Comparison of ENCODE assay signal across 29 mouse cellular contexts in the genomic region with DNA sequence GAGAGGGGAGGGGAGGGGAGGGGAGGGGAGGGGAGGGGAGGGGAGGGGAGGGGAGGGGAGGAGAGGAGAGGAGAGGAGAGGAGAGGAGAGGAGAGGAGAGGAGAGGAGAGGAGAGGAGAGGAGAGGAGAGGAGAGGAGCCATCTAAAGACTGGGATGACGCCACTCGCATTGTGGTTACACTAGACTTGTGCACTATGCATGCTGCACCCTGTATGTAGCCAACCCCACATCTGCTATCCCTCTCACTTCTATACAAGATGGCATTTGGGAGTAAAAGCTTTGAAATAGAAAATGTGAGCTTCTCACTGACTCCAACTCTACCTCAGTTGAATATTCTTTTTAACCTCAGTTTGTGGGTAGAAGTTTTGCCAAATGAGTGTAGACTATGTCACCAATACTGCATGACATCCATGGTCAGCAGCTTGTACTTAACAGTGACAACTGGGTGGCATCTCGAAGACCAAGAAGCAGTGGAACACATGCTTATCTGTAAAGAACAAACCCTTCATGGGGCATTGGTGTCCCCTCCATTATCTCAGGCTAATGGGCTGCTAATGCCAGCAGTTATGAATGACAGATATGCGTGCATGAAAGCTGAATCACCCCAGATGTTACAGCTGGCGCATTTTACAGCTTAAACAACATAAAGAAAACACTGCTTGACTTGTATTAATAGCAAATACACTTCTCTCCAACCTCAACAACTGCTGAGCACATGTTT.
DNase-seq lines count a peak whose midpoint lies in the region; ATAC-seq and TF ChIP-seq lines count a peak whose summit lies in the region.
"Had no signal": no experiment of that assay in that cellular context is flagged by ENCODE, and none has a peak within 500 bp of the region (broad histone marks: within the 10 kb centered on the region; RNA-seq: fewer than 3 reads in every experiment).

No protein-coding gene starts in this region.

- TF ChIP-seq CTCF in left cerebral cortex, adult 2 months (IDR thresholded peaks at IDR 0.05), result no peak

- no peaks in the 10 kb centered on the region for H3K36me3 ChIP-seq in liver, embryonic 11.5 days (ENCODE audit: control insufficient read depth, insufficient read depth, low read length)
- no peaks in the 10 kb centered on the region for H3K36me3 ChIP-seq in liver, embryonic 16.5 days (ENCODE audit: control insufficient read depth, insufficient read depth)
- H3K36me3 ChIP-seq: embryonic facial prominence, embryonic 13.5 days; forebrain, embryonic 12.5 days; G1E; heart, embryonic 10.5 days; heart, embryonic 15.5 days; kidney, embryonic 15.5 days; limb, embryonic 12.5 days; neural tube, embryonic 12.5 days had no signal

- peak; percentile 83 for ATAC-seq in liver, embryonic 11.5 days (replicated peaks; ENCODE audit: low FRiP score)
- ATAC-seq in liver, embryonic 16.5 days (ENCODE audit: low read depth), result peak; percentile 85
- ATAC-seq: hindbrain, embryonic 16.5 days; midbrain, embryonic 16.5 days; Patski had no signal

- H3K27me3 ChIP-seq in liver, embryonic 11.5 days (replicated peaks; ENCODE audit: control insufficient read depth, insufficient read depth, low read length), result no peaks in the 10 kb centered on the region
- no peaks in the 10 kb centered on the region for H3K27me3 ChIP-seq in liver, embryonic 16.5 days (ENCODE audit: control insufficient read depth, insufficient read depth, low read depth, low read length)
- H3K27me3 ChIP-seq: embryonic facial prominence, embryonic 13.5 days; forebrain, embryonic 12.5 days; heart, embryonic 15.5 days; kidney, embryonic 15.5 days; limb, embryonic 12.5 days; neural tube, embryonic 12.5 days; Patski had no signal

- H3K4me2 ChIP-seq in liver, embryonic 11.5 days, result no peak overlapping the region
- no peak overlapping the region for H3K4me2 ChIP-seq in liver, embryonic 16.5 days (ENCODE audit: low read depth, low read length)
- H3K4me2 ChIP-seq: embryonic facial prominence, embryonic 13.5 days; forebrain, embryonic 12.5 days; heart, embryonic 15.5 days; kidney, embryonic 15.5 days; limb, embryonic 12.5 days; neural tube, embryonic 12.5 days had no signal

- H3K27ac ChIP-seq in left cerebral cortex, adult 2 months, result peak overlapping the region; percentile 41
- no peak overlapping the region for H3K27ac ChIP-seq in liver, embryonic 11.5 days (ENCODE audit: low read depth, low read length)
- H3K27ac ChIP-seq in liver, embryonic 16.5 days (ENCODE audit: low read length), result peak overlapping the region; percentile 43; the same call in 1 of the 2 replicates
- H3K27ac ChIP-seq: embryonic facial prominence, embryonic 13.5 days; forebrain, embryonic 12.5 days; heart, embryonic 10.5 days; limb, embryonic 12.5 days; neural tube, embryonic 12.5 days had no signal

- intact Hi-C loops in left cerebral cortex, adult 2 months (cut with DNase I), result loop anchor here (5.0 kb wide), 1 partner anchor 253 kb away; no protein-coding TSS in a partner anchor
- intact Hi-C loops in left cerebral cortex, postnatal 36 days (cut with DNase I), result no loop called here

- DNase-seq in left cerebral cortex, adult 2 months (ENCODE audit: extremely low spot score in 1 of 2, low spot score in 2 of 2), result no peak
- DNase-seq in left cerebral cortex, postnatal 36 days (ENCODE audit: low spot score in 2 of 2), result no peak
- DNase-seq in NIH3T3 (ENCODE audit: low read depth), result peak; percentile 5
- no peak for DNase-seq in liver, embryonic 11.5 days (ENCODE audit: low spot score)
- no peak for DNase-seq in urinary bladder, postnatal 4 days (ENCODE audit: low spot score in 2 of 2)
- DNase-seq in kidney, postnatal 14 days, result no peak
- DNase-seq: adrenal gland, postnatal 10 days; cerebellum, adult 11 months; cerebellum, adult 9-11 months; embryo, embryonic 11 days; gastrocnemius, postnatal 10 days; kidney, adult 18-20 months; lung, adult 2 months; right cerebral cortex, adult 18-20 months; spleen, adult 18-20 months; thymus, postnatal 14 days had no signal

- no peaks in the 10 kb centered on the region; the same call in 1 of the 2 replicates for H3K4me1 ChIP-seq in liver, embryonic 11.5 days (replicated peaks; ENCODE audit: control insufficient read depth, insufficient read depth, low read length)
- H3K4me1 ChIP-seq in liver, embryonic 16.5 days (ENCODE audit: control insufficient read depth, low read depth, low read length), result peaks cover 5% of the 10 kb centered on the region
- H3K4me1 ChIP-seq: limb, embryonic 12.5 days; neural tube, embryonic 12.5 days had no signal

- no peaks in the 10 kb centered on the region for H3K9me3 ChIP-seq in liver, embryonic 11.5 days (ENCODE audit: control insufficient read depth, low read length)
- H3K9me3 ChIP-seq in liver, embryonic 16.5 days (replicated peaks; ENCODE audit: control insufficient read depth, low read length), result no peaks in the 10 kb centered on the region
- H3K9me3 ChIP-seq: embryonic facial prominence, embryonic 13.5 days; forebrain, embryonic 12.5 days; heart, embryonic 10.5 days; heart, embryonic 15.5 days; kidney, embryonic 15.5 days; limb, embryonic 12.5 days; neural tube, embryonic 12.5 days had no signal

- H3K9ac ChIP-seq in liver, embryonic 11.5 days (ENCODE audit: low read depth, low read length), result no peak overlapping the region
- no peak overlapping the region for H3K9ac ChIP-seq in liver, embryonic 16.5 days (ENCODE audit: low read depth, low read length)
- H3K9ac ChIP-seq: embryonic facial prominence, embryonic 13.5 days; forebrain, embryonic 12.5 days; heart, embryonic 15.5 days; kidney, embryonic 15.5 days; limb, embryonic 12.5 days; neural tube, embryonic 12.5 days had no signal

- 58% methylated on average over 5 of the region's 5 CpGs for WGBS in liver, embryonic 11.5 days
- WGBS in liver, embryonic 16.5 days (ENCODE audit: insufficient replicate concordance), result 37% methylated on average over 5 of the region's 5 CpGs

- no peak overlapping the region for H3K4me3 ChIP-seq in left cerebral cortex, adult 2 months
- H3K4me3 ChIP-seq in liver, embryonic 11.5 days (ENCODE audit: low read depth, low read length), result no peak overlapping the region
- no peak overlapping the region for H3K4me3 ChIP-seq in liver, embryonic 16.5 days (ENCODE audit: low read depth, low read length)
- H3K4me3 ChIP-seq: embryonic facial prominence, embryonic 13.5 days; forebrain, embryonic 12.5 days; heart, embryonic 10.5 days; heart, embryonic 15.5 days; kidney, embryonic 15.5 days; layer of hippocampus, adult 2 months; limb, embryonic 12.5 days; neural tube, embryonic 12.5 days had no signal
